Mouse (Mus musculus): ENCODE results near the gene Loxl4. TPM values are rescaled to one million over a fixed set of nuclear protein-coding genes. Genes with fewer than 3 reads are reported as not detected.

The Loxl4 gene
- polyA plus RNA-seq, 1 experiment from 2014 or later: 1.9 TPM

DNA sequence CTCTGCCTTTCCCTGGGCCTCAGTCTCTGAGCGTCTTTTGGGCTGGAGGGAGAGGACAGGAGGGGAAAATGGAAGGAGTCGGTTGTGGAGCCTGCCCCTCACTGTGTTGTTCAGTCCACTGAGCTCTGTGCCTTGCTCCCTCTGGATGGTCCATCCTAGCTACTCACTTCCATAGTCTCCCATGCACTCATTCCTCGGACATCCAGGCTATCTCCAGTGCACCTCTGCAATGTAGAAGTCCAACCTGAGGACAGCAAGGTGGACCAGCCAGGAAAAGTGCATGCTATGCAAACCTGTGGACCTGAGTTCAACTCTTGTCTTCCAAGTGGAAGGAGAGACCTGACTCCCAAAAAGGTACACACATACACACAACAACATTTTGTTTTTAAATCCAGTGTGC lies 12.0 kb downstream of the Loxl4 start:
- Histone ChIP-seq H3K9me3 (ENCODE audit: control insufficient read depth, low read length) (no peaks in the 10 kb centered on the region), H3K27me3 (ENCODE audit: control insufficient read depth, insufficient read depth, low read length) (no peaks in the 10 kb centered on the region), H3K4me1 (ENCODE audit: control insufficient read depth, insufficient read depth, low read length) (0 out of 2 replicates have a peak, but pooled peaks cover 3% of the 10 kb centered on the region), H3K9ac (ENCODE audit: low read depth, low read length) (no peak overlapping the region), H3K4me3 (ENCODE audit: low read length) (no peak overlapping the region), H3K4me2 (replicated peaks; ENCODE audit: low read depth, low read length) (no peak overlapping the region), H3K36me3 (ENCODE audit: control insufficient read depth, insufficient read depth, low read length) (no peaks in the 10 kb centered on the region; the same call in 1 of the 2 replicates), H3K27ac (ENCODE audit: low read depth, low read length) (no peak overlapping the region)
- WGBS: 69% methylated on average over 3 of the region's 3 CpGs
- no peak for ATAC-seq (ENCODE audit: low FRiP score, low TSS enrichment)

DNA sequence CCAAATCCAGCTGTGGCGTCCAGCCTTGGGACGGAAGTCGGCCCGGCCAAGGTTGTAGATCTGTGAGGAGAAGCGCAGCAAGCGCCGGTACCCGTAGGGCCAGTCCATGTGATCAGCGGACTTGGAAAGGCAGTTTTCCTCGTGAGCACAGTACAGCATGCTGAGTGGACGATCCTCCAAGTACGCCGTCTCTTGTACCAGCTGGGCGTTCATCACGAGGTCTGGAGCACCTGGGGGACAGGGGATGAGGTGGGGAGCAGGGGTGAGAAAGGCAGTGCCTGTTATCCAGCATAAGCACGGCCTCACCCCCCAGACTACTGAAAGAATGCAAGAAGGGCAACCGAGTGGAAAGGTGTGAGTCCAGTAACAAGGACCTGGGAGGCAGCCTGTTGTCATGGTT lies 12.7 kb downstream of the Loxl4 start:
- no peak overlapping the region for H3K27ac ChIP-seq (ENCODE audit: low read depth, low read length)
- H3K4me2 ChIP-seq (replicated peaks; ENCODE audit: low read depth, low read length): no peak overlapping the region
- no peaks in the 10 kb centered on the region; the same call in 1 of the 2 replicates for H3K36me3 ChIP-seq (ENCODE audit: control insufficient read depth, insufficient read depth, low read length)
- no peak for ATAC-seq (ENCODE audit: low FRiP score, low TSS enrichment)
- no peaks in the 10 kb centered on the region for H3K9me3 ChIP-seq (ENCODE audit: control insufficient read depth, low read length)
- H3K9ac ChIP-seq (ENCODE audit: low read depth, low read length): no peak overlapping the region
- no peak overlapping the region for H3K4me3 ChIP-seq (ENCODE audit: low read length)
- 0 out of 2 replicates have a peak, but pooled peaks cover 3% of the 10 kb centered on the region for H3K4me1 ChIP-seq (ENCODE audit: control insufficient read depth, insufficient read depth, low read length)
- no peaks in the 10 kb centered on the region for H3K27me3 ChIP-seq (ENCODE audit: control insufficient read depth, insufficient read depth, low read length)
- WGBS: 82% methylated on average over 17 of the region's 17 CpGs

- Histone ChIP-seq H3K9me3 (ENCODE audit: control insufficient read depth, low read length) (no peaks in the 10 kb centered on the region), H3K27me3 (ENCODE audit: control insufficient read depth, insufficient read depth, low read length) (no peaks in the 10 kb centered on the region), H3K36me3 (ENCODE audit: control insufficient read depth, insufficient read depth, low read length) (no peaks in the 10 kb centered on the region; the same call in 1 of the 2 replicates), H3K9ac (ENCODE audit: low read depth, low read length) (no peak overlapping the region), H3K4me2 (replicated peaks; ENCODE audit: low read depth, low read length) (no peak overlapping the region), H3K4me3 (ENCODE audit: low read length) (no peak overlapping the region), H3K27ac (ENCODE audit: low read depth, low read length) (no peak overlapping the region), H3K4me1 (ENCODE audit: control insufficient read depth, insufficient read depth, low read length) (no peaks in the 10 kb centered on the region)
- 97% methylated on average over 6 of the region's 6 CpGs for WGBS
- no peak for ATAC-seq (ENCODE audit: low FRiP score, low TSS enrichment)
These were observed 14.7 kb downstream of the Loxl4 start for GRCm38 (mm10) chr19:42597896-42598295.

DNA sequence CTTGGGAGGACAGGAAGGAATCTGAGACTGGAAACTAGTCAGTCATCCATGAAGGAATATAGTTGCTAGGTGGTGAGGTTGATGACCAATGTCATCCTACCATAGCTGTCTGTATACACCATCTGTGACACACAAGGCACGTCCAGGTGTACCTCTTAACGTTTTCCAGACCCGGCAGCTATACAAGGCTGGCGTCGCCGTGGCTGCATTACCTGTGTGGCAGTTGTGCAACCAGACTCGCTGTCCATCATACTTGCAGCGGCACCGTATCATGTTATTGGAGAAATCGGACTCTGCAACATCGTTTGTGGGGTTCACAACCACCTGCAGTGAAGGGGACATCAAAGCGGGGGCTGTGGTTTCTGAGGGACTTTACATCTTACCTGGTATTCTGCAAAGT lies 15.3 kb downstream of the Loxl4 start:
- Histone ChIP-seq H3K9me3 (ENCODE audit: control insufficient read depth, low read length) (no peaks in the 10 kb centered on the region), H3K27ac (ENCODE audit: low read depth, low read length) (no peak overlapping the region), H3K36me3 (ENCODE audit: control insufficient read depth, insufficient read depth, low read length) (no peaks in the 10 kb centered on the region; the same call in 1 of the 2 replicates), H3K9ac (ENCODE audit: low read depth, low read length) (no peak overlapping the region), H3K4me2 (replicated peaks; ENCODE audit: low read depth, low read length) (no peak overlapping the region), H3K4me1 (ENCODE audit: control insufficient read depth, insufficient read depth, low read length) (no peaks in the 10 kb centered on the region), H3K4me3 (ENCODE audit: low read length) (no peak overlapping the region), H3K27me3 (ENCODE audit: control insufficient read depth, insufficient read depth, low read length) (no peaks in the 10 kb centered on the region)
- 91% methylated on average over 12 of the region's 12 CpGs for WGBS
- ATAC-seq (ENCODE audit: low FRiP score, low TSS enrichment): no peak

GRCm38 (mm10) chr19:42595066-42595465 lies 17.5 kb downstream of the Loxl4 start:
- Histone ChIP-seq H3K4me2 (replicated peaks; ENCODE audit: low read depth, low read length) (no peak overlapping the region), H3K9ac (ENCODE audit: low read depth, low read length) (no peak overlapping the region), H3K9me3 (ENCODE audit: control insufficient read depth, low read length) (no peaks in the 10 kb centered on the region), H3K27me3 (ENCODE audit: control insufficient read depth, insufficient read depth, low read length) (no peaks in the 10 kb centered on the region), H3K4me1 (ENCODE audit: control insufficient read depth, insufficient read depth, low read length) (no peaks in the 10 kb centered on the region), H3K36me3 (ENCODE audit: control insufficient read depth, insufficient read depth, low read length) (peaks cover 12% of the 10 kb centered on the region; the same call in 1 of the 2 replicates), H3K4me3 (ENCODE audit: low read length) (no peak overlapping the region), H3K27ac (ENCODE audit: low read depth, low read length) (no peak overlapping the region)
- no peak for ATAC-seq (ENCODE audit: low FRiP score, low TSS enrichment)
- 91% methylated on average over 6 of the region's 6 CpGs for WGBS

GRCm38 (mm10) chr19:42593456-42593855 lies 19.2 kb downstream of the Loxl4 start:
- ATAC-seq (ENCODE audit: low FRiP score, low TSS enrichment): no peak
- H3K27me3 ChIP-seq (ENCODE audit: control insufficient read depth, insufficient read depth, low read length): no peaks in the 10 kb centered on the region
- 87% methylated on average over 6 of the region's 6 CpGs for WGBS
- no peak overlapping the region for H3K27ac ChIP-seq (ENCODE audit: low read depth, low read length)
- no peak overlapping the region for H3K4me3 ChIP-seq (ENCODE audit: low read length)
- no peak overlapping the region for H3K9ac ChIP-seq (ENCODE audit: low read depth, low read length)
- peaks cover 13% of the 10 kb centered on the region; the same call in 1 of the 2 replicates for H3K36me3 ChIP-seq (ENCODE audit: control insufficient read depth, insufficient read depth, low read length)
- no peaks in the 10 kb centered on the region for H3K9me3 ChIP-seq (ENCODE audit: control insufficient read depth, low read length)
- no peak overlapping the region for H3K4me2 ChIP-seq (replicated peaks; ENCODE audit: low read depth, low read length)
- no peaks in the 10 kb centered on the region for H3K4me1 ChIP-seq (ENCODE audit: control insufficient read depth, insufficient read depth, low read length)

DNA sequence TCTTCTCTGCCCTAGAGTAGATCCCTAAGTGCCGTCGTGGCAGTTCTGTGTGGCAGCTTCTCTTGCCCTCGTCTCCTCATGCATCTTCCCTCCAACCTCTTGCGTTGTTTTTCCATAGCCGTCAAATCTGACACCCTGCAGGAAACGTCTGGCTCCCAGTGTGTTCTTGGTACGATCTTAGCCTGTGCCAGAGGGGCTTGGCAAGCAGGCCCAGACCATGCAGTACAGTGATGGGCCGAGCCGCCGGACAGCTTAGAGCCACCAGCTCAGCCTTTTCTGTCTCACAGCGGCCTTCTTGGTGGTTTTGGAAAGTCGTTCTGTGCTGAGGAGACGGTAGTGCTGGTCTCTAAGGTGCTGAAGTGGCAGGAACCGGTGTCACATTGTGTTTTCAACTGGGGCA lies 21.1 kb downstream of the Loxl4 start:
- Histone ChIP-seq H3K36me3 (ENCODE audit: control insufficient read depth, insufficient read depth, low read length) (peaks cover 19% of the 10 kb centered on the region; the same call in 1 of the 2 replicates), H3K4me2 (replicated peaks; ENCODE audit: low read depth, low read length) (no peak overlapping the region), H3K4me3 (ENCODE audit: low read length) (no peak overlapping the region), H3K27ac (ENCODE audit: low read depth, low read length) (no peak overlapping the region), H3K9me3 (ENCODE audit: control insufficient read depth, low read length) (no peaks in the 10 kb centered on the region), H3K4me1 (ENCODE audit: control insufficient read depth, insufficient read depth, low read length) (no peaks in the 10 kb centered on the region), H3K27me3 (ENCODE audit: control insufficient read depth, insufficient read depth, low read length) (no peaks in the 10 kb centered on the region), H3K9ac (ENCODE audit: low read depth, low read length) (no peak overlapping the region)
- ATAC-seq (ENCODE audit: low FRiP score, low TSS enrichment): no peak
- WGBS: 54% methylated on average over 14 of the region's 14 CpGs

- Histone ChIP-seq H3K36me3 (ENCODE audit: control insufficient read depth, insufficient read depth, low read length) (peaks cover 19% of the 10 kb centered on the region; the same call in 1 of the 2 replicates), H3K9ac (ENCODE audit: low read depth, low read length) (no peak overlapping the region), H3K4me3 (ENCODE audit: low read length) (no peak overlapping the region), H3K4me1 (ENCODE audit: control insufficient read depth, insufficient read depth, low read length) (no peaks in the 10 kb centered on the region), H3K9me3 (ENCODE audit: control insufficient read depth, low read length) (no peaks in the 10 kb centered on the region), H3K27me3 (ENCODE audit: control insufficient read depth, insufficient read depth, low read length) (no peaks in the 10 kb centered on the region), H3K4me2 (replicated peaks; ENCODE audit: low read depth, low read length) (no peak overlapping the region), H3K27ac (ENCODE audit: low read depth, low read length) (no peak overlapping the region)
- ATAC-seq (ENCODE audit: low FRiP score, low TSS enrichment): no peak
- 45% methylated on average over 1 of the region's 1 CpGs for WGBS
These were observed 23.4 kb downstream of the Loxl4 start for GRCm38 (mm10) chr19:42589246-42589645.

DNA sequence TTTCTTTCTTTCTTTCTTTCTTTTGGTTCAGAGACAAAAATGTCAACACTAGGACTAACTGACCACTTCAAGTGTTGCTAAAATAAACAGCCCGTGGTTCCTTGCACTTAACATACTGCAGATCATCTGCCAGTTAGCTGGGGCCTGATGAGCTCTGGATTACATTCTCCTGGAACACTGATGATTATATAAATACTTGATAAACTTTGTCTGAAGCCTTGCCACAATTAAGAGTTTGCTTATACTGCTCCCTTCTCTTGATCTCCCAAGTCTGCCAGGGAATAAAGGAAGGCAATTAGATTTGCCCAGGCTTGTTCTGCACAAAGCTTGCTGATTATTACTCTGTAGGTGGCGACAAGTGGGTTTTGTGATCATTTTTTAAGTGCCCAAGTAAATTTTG lies 24.9 kb downstream of the Loxl4 start:
- Histone ChIP-seq H3K4me3 (ENCODE audit: low read length) (no peak overlapping the region), H3K36me3 (ENCODE audit: control insufficient read depth, insufficient read depth, low read length) (peaks cover 28% of the 10 kb centered on the region; the same call in 1 of the 2 replicates), H3K27me3 (ENCODE audit: control insufficient read depth, insufficient read depth, low read length) (no peaks in the 10 kb centered on the region), H3K9ac (ENCODE audit: low read depth, low read length) (no peak overlapping the region), H3K4me2 (replicated peaks; ENCODE audit: low read depth, low read length) (no peak overlapping the region), H3K27ac (ENCODE audit: low read depth, low read length) (no peak overlapping the region), H3K9me3 (ENCODE audit: control insufficient read depth, low read length) (no peaks in the 10 kb centered on the region), H3K4me1 (ENCODE audit: control insufficient read depth, insufficient read depth, low read length) (no peaks in the 10 kb centered on the region)
- WGBS: 78% methylated on average over 2 of the region's 2 CpGs
- no peak for ATAC-seq (ENCODE audit: low FRiP score, low TSS enrichment)

All from kidney, embryonic 14.5 days (tissue).